Mouse (Mus musculus) hindbrain, embryonic 10.5 days (tissue): ENCODE measurements around the gene Anxa1. TPM values are rescaled to one million over a fixed set of nuclear protein-coding genes. Genes with fewer than 3 reads are reported as not detected.

Source experiments
- DNase-seq: peaks from one replicate; pipeline ENCODE4 v3.0.0-alpha.2; 2017; ENCODE audit warnings: low spot score
- H3K27ac ChIP-seq: fragments of 300-500 bp; sonication (generic); 2 replicates; pipeline ENCODE4 v1.5.1; 2016; ENCODE audit warnings: mild to moderate bottlenecking, moderate library complexity
- H3K27me3 ChIP-seq: fragments of 300-500 bp; sonication (generic); 2 replicates; pipeline ENCODE4 v1.6.1; 2016; ENCODE audit warnings: mild to moderate bottlenecking; ENCODE audit not compliant: poor library complexity, insufficient read depth, severe bottlenecking
- H3K36me3 ChIP-seq: fragments of 300-500 bp; sonication (generic); 2 replicates; pipeline ENCODE4 v1.6.1; 2016; ENCODE audit warnings: mild to moderate bottlenecking, moderate library complexity
- H3K4me1 ChIP-seq: fragments of 300-500 bp; sonication (generic); replicated peaks from 2 replicates; pipeline ENCODE4 v1.6.1; 2016; ENCODE audit warnings: mild to moderate bottlenecking
- H3K4me3 ChIP-seq: fragments of 300-500 bp; sonication (generic); 2 replicates; pipeline ENCODE4 v1.5.1; 2016; ENCODE audit warnings: mild to moderate bottlenecking, moderate library complexity
- H3K9me3 ChIP-seq: fragments of 300-500 bp; sonication (generic); 2 replicates; pipeline ENCODE4 v1.6.1; 2016; ENCODE audit warnings: mild to moderate bottlenecking, moderate library complexity
- WGBS: fragments of 180-500 bp; shearing (Covaris S2); methylation state at CpG from one replicate; pipeline ENCODE4 v1.1.7; 2016; 5-methylcytosine and 5-hydroxymethylcytosine counted together
- polyA plus RNA-seq: library from polyadenylated mRNA; unstranded; fragments of >200 nt; fragmentation: Nextera tagmentation; extraction: Ambion mirVana; gene quantifications from 2 replicates; pipeline ENCODE4 v1.2.1, GENCODE M21; 2016

Anxa1 gene
- polyA plus RNA-seq, result 1.4 and 4.6 TPM in 2 replicates

DNA sequence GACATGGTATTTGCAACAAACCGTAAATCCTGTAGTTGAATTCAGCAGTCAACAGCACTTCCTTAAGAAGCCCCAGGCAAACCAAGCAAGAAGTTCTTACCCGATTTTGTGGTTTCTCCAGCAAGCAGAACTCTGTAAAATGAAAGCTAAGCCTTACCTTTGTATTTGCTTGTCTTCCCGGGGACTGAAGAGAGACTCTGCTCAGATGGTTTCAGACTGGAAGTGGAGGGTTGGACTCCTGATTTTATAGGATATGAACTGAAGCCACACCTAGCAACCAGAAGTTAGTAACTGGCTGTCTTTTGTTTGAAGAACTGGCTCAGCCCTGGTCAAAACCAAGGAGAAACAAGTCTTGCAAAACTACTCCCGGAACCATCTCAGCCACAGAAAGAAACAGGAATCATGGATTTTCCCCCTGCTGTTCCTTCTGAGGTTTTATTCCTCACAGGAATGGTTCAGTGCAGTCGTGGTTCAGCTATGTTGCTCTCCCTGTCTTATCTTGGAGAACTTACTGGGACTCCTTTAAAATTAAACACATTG lies at the start of gene Anxa1:
Anxa1 (minus strand) TSS at position 490 of the 540 bp plus-strand sequence.
- no peaks in the 10 kb centered on the region for H3K9me3 ChIP-seq
- 77% methylated on average over 5 of the region's 5 CpGs for WGBS
- no peaks in the 10 kb centered on the region for H3K27me3 ChIP-seq
- H3K4me3 ChIP-seq, result no peak within 1 kb of the TSS
- H3K36me3 ChIP-seq, result no peaks in the 10 kb centered on the region
- H3K4me1 ChIP-seq, result no peaks in the 10 kb centered on the region
- H3K27ac ChIP-seq, result no peak within 1 kb of the TSS
- DNase-seq, result no peak

DNA sequence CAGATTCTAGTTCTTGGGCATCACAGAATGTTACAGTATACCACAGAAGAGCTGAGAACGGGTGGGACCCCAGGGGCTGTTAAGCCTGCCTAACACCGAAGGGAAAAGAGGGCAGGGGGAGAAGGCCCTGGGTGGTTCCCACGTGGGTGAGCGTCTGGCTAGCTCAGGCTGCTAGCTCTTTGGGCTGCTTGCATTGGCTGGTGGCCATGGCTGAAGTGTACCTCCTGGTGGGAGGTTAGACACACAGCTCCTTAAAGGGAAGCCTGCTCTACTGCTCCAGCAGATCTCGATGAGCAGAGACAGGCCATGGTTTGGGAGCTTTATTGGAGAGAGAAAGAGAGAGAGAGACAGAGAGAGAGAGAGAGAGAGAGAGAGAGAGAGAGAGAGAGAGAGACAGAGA lies 46.3 kb upstream of the Anxa1 start:
- 61% methylated on average over 5 of the region's 5 CpGs for WGBS
- H3K36me3 ChIP-seq, result no peaks in the 10 kb centered on the region
- no peak overlapping the region for H3K27ac ChIP-seq
- no peaks in the 10 kb centered on the region for H3K4me1 ChIP-seq
- no peaks in the 10 kb centered on the region for H3K9me3 ChIP-seq
- H3K27me3 ChIP-seq, result no peaks in the 10 kb centered on the region
- DNase-seq, result no peak
- H3K4me3 ChIP-seq, result no peak overlapping the region

DNA sequence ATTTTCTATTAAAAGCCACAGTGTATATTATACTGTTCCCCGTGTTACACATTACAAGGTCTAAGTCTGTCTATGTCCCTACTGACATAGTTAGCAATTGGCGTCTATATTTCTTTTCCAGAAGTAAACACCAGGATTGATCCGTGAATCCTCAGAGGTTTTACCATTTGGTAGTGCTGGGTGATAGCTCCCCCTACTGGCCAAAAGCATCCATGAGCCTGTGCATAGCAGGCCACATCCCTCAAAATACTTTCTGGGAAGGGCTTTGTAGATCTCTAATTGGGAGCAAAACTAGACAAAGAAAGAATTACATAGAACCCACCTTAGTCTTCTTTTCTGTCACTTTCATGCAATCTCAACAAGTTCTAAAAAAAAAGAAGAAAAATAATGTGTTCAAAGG lies 43.8 kb upstream of the Anxa1 start:
- no peaks in the 10 kb centered on the region for H3K36me3 ChIP-seq
- H3K4me1 ChIP-seq, result no peaks in the 10 kb centered on the region
- H3K4me3 ChIP-seq, result no peak overlapping the region
- no peak overlapping the region for H3K27ac ChIP-seq
- WGBS, result 21% methylated on average over 3 of the region's 3 CpGs
- DNase-seq, result peak; percentile 60
- no peaks in the 10 kb centered on the region for H3K27me3 ChIP-seq
- H3K9me3 ChIP-seq, result no peaks in the 10 kb centered on the region

DNA sequence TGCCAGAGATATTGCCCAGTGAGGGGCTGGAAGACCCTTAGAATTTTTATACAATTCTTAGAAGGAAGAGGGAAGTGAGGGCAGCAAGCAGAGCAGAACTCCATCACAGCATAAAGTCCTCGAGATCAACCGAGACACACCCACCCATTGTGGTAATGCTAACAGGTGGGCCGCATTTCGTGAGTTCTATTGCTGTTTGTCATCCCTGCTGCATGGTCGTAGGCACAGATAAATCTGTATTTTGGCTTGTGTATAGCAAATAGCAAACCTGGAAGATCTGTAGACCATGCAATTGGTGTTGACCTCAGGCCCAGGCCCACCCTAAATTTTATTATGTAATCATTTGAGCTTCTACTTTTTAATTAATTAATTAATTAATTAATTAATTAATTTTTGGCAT lies 43.2 kb upstream of the Anxa1 start:
- H3K9me3 ChIP-seq, result no peaks in the 10 kb centered on the region
- no peak overlapping the region for H3K27ac ChIP-seq
- H3K36me3 ChIP-seq, result no peaks in the 10 kb centered on the region
- H3K27me3 ChIP-seq, result no peaks in the 10 kb centered on the region
- no peaks in the 10 kb centered on the region for H3K4me1 ChIP-seq
- no peak overlapping the region for H3K4me3 ChIP-seq
- WGBS, result 86% methylated on average over 5 of the region's 5 CpGs
- DNase-seq, result no peak

DNA sequence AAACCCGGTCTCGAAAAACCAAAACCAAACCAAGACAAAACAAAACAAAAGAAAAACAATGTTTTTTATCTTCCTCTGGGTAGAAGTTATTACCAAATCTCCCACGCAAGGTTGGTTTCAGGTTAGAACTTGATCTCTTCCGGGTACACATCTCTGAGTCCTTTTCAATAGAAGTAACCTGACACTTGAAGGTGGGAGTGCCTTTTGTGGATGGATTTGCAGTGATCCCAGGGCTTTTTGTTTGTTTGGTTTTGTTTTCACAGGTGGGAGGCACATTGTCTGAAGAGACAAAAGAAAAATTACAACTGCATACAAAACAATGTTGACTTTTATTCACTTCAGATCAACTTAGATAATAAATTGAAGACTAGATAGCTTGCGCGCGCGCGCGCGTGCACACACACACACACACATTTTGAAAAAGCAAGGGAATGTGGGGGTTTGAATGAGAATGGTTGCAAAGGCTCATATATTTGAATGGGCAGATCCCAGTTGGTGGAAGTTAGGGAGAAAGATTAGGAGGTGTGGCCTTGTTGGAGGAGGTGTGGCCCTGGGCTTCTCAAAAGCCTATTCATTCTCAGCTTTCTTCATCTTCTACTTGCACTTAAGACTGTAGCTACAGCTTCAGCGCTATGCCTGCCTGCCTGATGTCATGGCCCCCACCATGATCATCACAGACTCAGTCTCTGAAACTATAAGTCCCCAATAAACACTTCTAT lies 35.9 kb upstream of the Anxa1 start:
- WGBS, result 53% methylated on average over 12 of the region's 12 CpGs

DNA sequence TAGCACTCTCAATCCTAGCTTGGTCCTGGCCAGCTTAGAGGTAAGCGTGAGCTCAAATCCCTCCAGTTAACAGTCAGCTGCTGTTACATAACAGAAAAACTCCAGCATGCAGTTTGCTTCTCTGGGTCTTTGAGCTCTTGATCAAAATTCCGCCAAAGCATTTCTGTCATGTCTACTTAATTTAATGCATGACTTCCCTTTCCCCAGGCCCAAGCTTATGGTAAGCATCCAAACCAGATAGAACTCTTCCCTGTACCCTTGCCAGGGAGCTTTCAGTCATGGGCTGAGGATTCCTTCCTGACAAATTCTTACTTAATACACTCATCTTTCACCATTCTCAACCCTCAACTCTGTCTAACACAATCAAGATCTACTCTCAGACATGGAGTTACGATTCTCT lies 20.5 kb upstream of the Anxa1 start:
- Histone ChIP-seq H3K9me3 (no peaks in the 10 kb centered on the region), H3K36me3 (no peaks in the 10 kb centered on the region), H3K4me3 (no peak overlapping the region), H3K27ac (no peak overlapping the region), H3K4me1 (no peaks in the 10 kb centered on the region), H3K27me3 (no peaks in the 10 kb centered on the region)
- 86% methylated on average over 3 of the region's 3 CpGs for WGBS
- DNase-seq, result no peak

More for the DNA sequence above, 35.9 kb upstream of the Anxa1 start:
- Histone ChIP-seq H3K36me3 (no peaks in the 10 kb centered on the region), H3K9me3 (no peaks in the 10 kb centered on the region), H3K4me1 (no peaks in the 10 kb centered on the region), H3K4me3 (no peak overlapping the region), H3K27me3 (no peaks in the 10 kb centered on the region), H3K27ac (no peak overlapping the region)
- no peak for DNase-seq

DNA sequence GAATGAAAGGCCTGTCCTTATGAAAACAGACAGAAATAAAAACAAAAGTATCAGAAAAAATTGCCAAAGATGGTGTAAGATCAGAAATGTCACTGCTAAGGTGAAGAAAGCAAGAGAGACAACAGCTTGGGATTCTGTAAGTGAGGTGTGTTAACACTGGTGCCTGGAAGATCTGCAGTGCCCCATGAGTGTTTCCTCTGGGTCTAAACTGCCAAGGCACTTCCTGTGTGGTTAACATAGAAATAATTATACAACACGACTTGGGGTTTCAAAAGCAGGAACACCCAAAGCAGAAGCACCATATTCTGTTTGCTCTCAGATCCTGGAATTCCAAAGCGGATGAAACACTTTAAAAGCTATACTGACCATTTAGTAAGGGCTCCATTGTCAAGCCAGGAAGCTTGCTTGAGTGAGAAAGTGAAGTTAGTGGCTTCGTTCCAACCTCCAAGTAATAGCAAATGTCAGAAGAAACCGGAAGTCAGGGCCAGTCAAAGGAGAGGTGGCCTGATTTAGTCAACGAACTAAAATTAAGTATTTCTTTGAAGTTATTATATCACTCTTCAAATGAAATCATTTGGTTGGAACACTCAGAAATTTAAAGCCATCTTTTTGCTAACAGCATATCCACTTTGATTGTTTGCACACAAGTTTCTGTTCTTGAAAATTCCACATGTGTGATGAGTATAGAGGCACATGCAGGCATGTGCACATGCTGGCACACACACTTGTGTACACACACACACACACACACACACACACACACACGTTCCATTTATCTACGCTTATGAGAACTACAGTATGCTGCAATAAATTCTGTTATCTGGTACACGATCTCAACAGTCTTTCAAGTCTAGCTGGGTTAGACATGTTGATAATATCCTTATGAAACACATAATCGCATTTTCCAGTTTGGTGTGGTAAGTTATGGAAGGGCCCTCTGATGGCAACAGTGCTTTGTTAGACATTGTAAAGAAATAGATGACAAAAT lies 19.1 kb upstream of the Anxa1 start:
- H3K9me3 ChIP-seq, result no peaks in the 10 kb centered on the region
- no peaks in the 10 kb centered on the region for H3K4me1 ChIP-seq
- no peak for DNase-seq
- H3K27me3 ChIP-seq, result no peaks in the 10 kb centered on the region
- no peaks in the 10 kb centered on the region for H3K36me3 ChIP-seq
- H3K4me3 ChIP-seq, result no peak overlapping the region
- H3K27ac ChIP-seq, result no peak overlapping the region
- WGBS, result 85% methylated on average over 9 of the region's 9 CpGs

DNA sequence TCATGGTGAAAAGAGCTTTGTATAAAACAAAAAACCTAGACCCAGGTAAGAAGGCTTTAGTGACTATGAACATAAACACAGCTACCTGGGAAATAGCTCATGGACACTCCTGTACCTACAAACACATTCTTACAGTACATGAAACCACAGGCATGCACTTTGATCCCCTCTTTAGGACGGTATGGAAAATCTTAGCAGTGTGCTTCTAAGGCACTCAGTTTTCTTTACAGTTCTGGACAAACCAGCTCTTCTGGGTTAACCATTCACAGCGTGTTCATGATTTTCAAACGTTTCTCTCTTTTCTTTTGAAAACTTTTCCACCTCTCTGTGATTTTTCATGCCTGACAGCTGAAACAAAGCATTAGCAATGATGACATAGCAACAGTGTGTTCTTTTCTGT lies 15.7 kb upstream of the Anxa1 start:
- Histone ChIP-seq H3K4me1 (no peaks in the 10 kb centered on the region), H3K36me3 (no peaks in the 10 kb centered on the region), H3K4me3 (no peak overlapping the region), H3K9me3 (no peaks in the 10 kb centered on the region), H3K27me3 (no peaks in the 10 kb centered on the region), H3K27ac (no peak overlapping the region)
- DNase-seq, result no peak
- 47% methylated on average over 3 of the region's 3 CpGs for WGBS

DNA sequence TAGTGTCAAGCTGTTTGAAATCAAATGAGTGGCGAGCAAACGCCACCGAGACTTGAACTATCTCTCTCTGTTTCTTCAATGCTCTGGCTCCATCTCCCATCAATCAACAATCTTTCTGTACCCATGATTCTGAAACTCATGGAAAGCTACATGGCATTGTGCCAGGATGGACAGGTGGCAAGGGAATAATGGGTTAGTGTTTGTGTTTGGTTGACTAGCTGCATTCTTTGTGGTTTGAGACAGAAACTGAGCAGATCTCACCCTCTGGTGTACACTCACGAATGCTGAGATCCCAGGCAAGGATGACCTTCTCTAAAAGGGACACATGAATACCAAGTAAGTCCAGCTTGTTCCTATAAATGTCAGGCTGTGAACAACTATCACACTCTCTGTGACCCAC lies 14.3 kb upstream of the Anxa1 start:
- no peaks in the 10 kb centered on the region for H3K36me3 ChIP-seq
- no peak for DNase-seq
- 87% methylated on average over 4 of the region's 4 CpGs for WGBS
- H3K27ac ChIP-seq, result no peak overlapping the region
- H3K4me1 ChIP-seq, result no peaks in the 10 kb centered on the region
- H3K9me3 ChIP-seq, result no peaks in the 10 kb centered on the region
- no peak overlapping the region for H3K4me3 ChIP-seq
- no peaks in the 10 kb centered on the region for H3K27me3 ChIP-seq

DNA sequence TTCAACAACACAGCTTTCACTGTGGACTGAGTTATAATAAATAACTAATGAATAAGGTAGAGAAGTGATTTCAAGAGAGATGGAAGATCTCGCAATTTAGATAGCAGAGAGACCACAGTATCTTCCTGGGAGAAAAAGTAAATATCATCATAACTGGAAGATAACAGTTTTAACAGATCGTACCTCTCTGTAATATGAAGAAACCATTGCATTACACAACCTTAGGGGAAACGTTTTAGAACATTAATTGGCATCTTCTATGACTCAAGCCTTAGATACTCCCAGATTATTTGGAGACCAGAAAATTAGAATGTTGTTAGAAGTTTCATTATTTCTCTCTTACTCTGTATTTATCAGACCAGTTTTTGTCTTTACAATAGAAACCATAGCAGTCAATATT lies 13.0 kb upstream of the Anxa1 start:
- H3K27me3 ChIP-seq, result no peaks in the 10 kb centered on the region
- no peak overlapping the region for H3K4me3 ChIP-seq
- DNase-seq, result no peak
- WGBS, result 85% methylated on average over 3 of the region's 3 CpGs
- no peaks in the 10 kb centered on the region for H3K4me1 ChIP-seq
- no peaks in the 10 kb centered on the region for H3K9me3 ChIP-seq
- no peak overlapping the region for H3K27ac ChIP-seq
- no peaks in the 10 kb centered on the region for H3K36me3 ChIP-seq

DNA sequence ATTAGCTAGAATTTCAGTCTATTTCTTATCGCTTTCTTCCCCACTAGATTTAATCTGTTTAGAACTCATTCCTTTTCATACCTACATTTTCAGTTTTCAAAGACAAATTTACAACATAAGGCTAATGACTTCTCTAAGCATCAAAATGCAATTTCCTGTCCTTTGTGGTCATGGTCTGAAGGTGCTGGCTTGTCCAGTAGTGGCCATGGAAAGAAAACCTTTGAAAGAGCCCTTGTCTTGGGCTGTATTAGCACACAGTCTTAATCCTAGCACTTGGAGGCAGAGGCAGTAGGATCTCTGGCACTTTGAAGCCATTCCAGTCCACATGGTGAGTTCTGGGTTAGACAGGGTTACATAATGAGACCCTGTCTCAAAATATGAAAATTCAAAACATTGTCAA lies 12.5 kb upstream of the Anxa1 start:
- DNase-seq, result no peak
- no peaks in the 10 kb centered on the region for H3K36me3 ChIP-seq
- no peaks in the 10 kb centered on the region for H3K27me3 ChIP-seq
- 97% methylated on average over 1 of the region's 1 CpGs for WGBS
- H3K9me3 ChIP-seq, result no peaks in the 10 kb centered on the region
- H3K4me3 ChIP-seq, result no peak overlapping the region
- H3K27ac ChIP-seq, result no peak overlapping the region
- H3K4me1 ChIP-seq, result no peaks in the 10 kb centered on the region

DNA sequence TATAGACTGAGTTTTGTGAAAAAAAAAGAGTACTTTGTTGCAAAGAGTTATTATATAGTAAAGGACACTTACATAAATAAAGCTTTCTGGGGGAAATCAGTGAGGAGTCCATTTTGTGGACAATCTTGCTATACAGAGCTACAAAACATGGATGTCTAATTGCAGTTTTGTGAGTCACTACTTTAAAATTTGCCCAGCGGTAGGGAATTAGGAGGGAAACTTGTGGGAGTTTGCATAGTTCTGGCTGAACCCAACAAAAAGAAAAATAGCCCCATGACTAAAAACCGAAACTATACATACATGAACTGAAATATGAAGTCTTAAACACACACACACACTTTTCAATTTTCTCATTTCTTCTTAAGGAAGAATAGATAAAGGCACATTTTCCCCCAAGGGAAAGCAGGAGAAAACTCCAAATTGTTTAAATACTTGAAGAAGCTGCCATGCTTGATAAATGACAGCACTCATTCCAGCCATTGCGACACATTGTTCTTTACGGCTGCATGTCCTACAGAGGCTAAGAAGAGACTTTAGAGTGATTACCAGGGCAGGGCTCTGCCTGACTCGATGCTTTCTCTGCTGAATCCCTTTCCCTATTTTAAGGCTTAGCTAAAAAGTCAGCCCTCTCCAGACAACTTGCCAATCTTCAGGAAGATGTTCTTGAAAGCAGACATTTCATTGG lies 11.9 kb upstream of the Anxa1 start:
- 73% methylated on average over 5 of the region's 5 CpGs for WGBS
- H3K9me3 ChIP-seq, result no peaks in the 10 kb centered on the region

More for the DNA sequence above, 11.9 kb upstream of the Anxa1 start:
- no peak for DNase-seq
- Histone ChIP-seq H3K27ac (no peak overlapping the region), H3K4me3 (no peak overlapping the region), H3K27me3 (no peaks in the 10 kb centered on the region), H3K4me1 (no peaks in the 10 kb centered on the region), H3K36me3 (no peaks in the 10 kb centered on the region)
